Mouse (Mus musculus): ENCODE data around the gene Ankrd60. TPM values are rescaled to one million over a fixed set of nuclear protein-coding genes. Genes with fewer than 3 reads are reported as not detected.

The Ankrd60 gene
- total and polyA plus RNA-seq, 3 experiments = not detected

GRCm38 (mm10) chr2:173561851-173562442 lies 16.2 kb downstream of the Ankrd60 start:
- no peak overlapping the region for H3K4me3 ChIP-seq (ENCODE audit: control insufficient read depth in 1 of 2, insufficient read depth in 1 of 2, low read depth in 2 of 2, low read length in 2 of 2)
- no peaks in the 10 kb centered on the region for H3K79me2 ChIP-seq (ENCODE audit: control insufficient read depth, insufficient read depth, low read length, poor library complexity)
- H3K9ac ChIP-seq (ENCODE audit: control insufficient read depth, low read depth, low read length, poor library complexity, severe bottlenecking) = no peak overlapping the region
- no peaks in the 10 kb centered on the region; a peak in 1 of 4 replicates for H3K27me3 ChIP-seq (ENCODE audit: control insufficient read depth in 1 of 2, insufficient read depth in 2 of 2, low read length in 2 of 2)
- no peaks in the 10 kb centered on the region for H3K36me3 ChIP-seq (ENCODE audit: control insufficient read depth in 1 of 2, insufficient read depth in 2 of 2, low read length in 2 of 2)
- H3K9me3 ChIP-seq (replicated peaks; ENCODE audit: insufficient read depth, low read length) = no peaks in the 10 kb centered on the region
- H3K27ac ChIP-seq (ENCODE audit: control insufficient read depth, low read depth, low read length) = no peak overlapping the region
- TF ChIP-seq POLR2AphosphoS5 (IDR thresholded peaks at IDR 0.05; ENCODE audit: borderline replicate concordance, low read depth, low read length) = no peak
- TF ChIP-seq RAD21 (IDR thresholded peaks at IDR 0.05; ENCODE audit: low read depth, low read length) = peak; percentile 40
- TF ChIP-seq CTCF (IDR thresholded peaks at IDR 0.05 in 2 of 3, conservative IDR thresholded peaks at IDR 0.05 in 1 of 3; ENCODE audit: control insufficient read depth in 1 of 3, insufficient read depth in 1 of 3, low read depth in 2 of 3, low read length in 3 of 3, poor library complexity in 1 of 3, severe bottlenecking in 1 of 3) = peak in 2 of 3 experiments; percentile 31 to 53; a peak in 3 of 6 replicates
- TF ChIP-seq SMC3 (IDR thresholded peaks at IDR 0.05; ENCODE audit: low read depth, low read length) = peak; percentile 37
- TF ChIP-seq TCF12 (IDR thresholded peaks at IDR 0.05; ENCODE audit: low read depth, low read length) = no peak
- TF ChIP-seq ZC3H11A (IDR thresholded peaks at IDR 0.05; ENCODE audit: low read depth, low read length) = peak; percentile 25; the same call in 1 of the 2 replicates
- no peak for TF ChIP-seq JUND (IDR thresholded peaks at IDR 0.05; ENCODE audit: low read depth, low read length)
- TF ChIP-seq MYB (IDR thresholded peaks at IDR 0.05; ENCODE audit: low read depth, low read length) = no peak
- H3K4me1 ChIP-seq (ENCODE audit: control insufficient read depth in 1 of 2, insufficient read depth in 2 of 2, low read length in 2 of 2) = no peaks in the 10 kb centered on the region
- DNase-seq (ENCODE audit: low read depth, low spot score) = no peak

- Histone ChIP-seq H3K9ac (ENCODE audit: control insufficient read depth, low read depth, low read length, poor library complexity, severe bottlenecking) (no peak overlapping the region), H3K4me1 (ENCODE audit: control insufficient read depth in 1 of 2, insufficient read depth in 2 of 2, low read length in 2 of 2) (no peaks in the 10 kb centered on the region), H3K36me3 (ENCODE audit: control insufficient read depth in 1 of 2, insufficient read depth in 2 of 2, low read length in 2 of 2) (no peaks in the 10 kb centered on the region), H3K4me3 (ENCODE audit: control insufficient read depth in 1 of 2, insufficient read depth in 1 of 2, low read depth in 2 of 2, low read length in 2 of 2) (no peak overlapping the region), H3K27ac (ENCODE audit: control insufficient read depth, low read depth, low read length) (no peak overlapping the region), H3K9me3 (replicated peaks; ENCODE audit: insufficient read depth, low read length) (no peaks in the 10 kb centered on the region), H3K79me2 (ENCODE audit: control insufficient read depth, insufficient read depth, low read length, poor library complexity) (no peaks in the 10 kb centered on the region), H3K27me3 (ENCODE audit: control insufficient read depth in 1 of 2, insufficient read depth in 2 of 2, low read length in 2 of 2) (no peaks in the 10 kb centered on the region)
- TF ChIP-seq POLR2A (IDR thresholded peaks at IDR 0.05; ENCODE audit: control insufficient read depth in 1 of 2, insufficient read depth in 1 of 2, low read depth in 1 of 2, low read length in 2 of 2, poor library complexity in 1 of 2) = no peak
- TF ChIP-seq ZKSCAN1 (IDR thresholded peaks at IDR 0.05; ENCODE audit: low read depth, low read length) = no peak
- TF ChIP-seq ZMIZ1 (IDR thresholded peaks at IDR 0.05; ENCODE audit: low read depth, low read length) = no peak
- TF ChIP-seq MEF2A (IDR thresholded peaks at IDR 0.05; ENCODE audit: extremely low read depth, insufficient replicate concordance, low read depth, low read length, poor library complexity, severe bottlenecking) = no peak
- DNase-seq (ENCODE audit: low read depth, low spot score) = no peak
Observed at GRCm38 (mm10) chr2:173558754-173559396, 19.3 kb downstream of the Ankrd60 start.

GRCm38 (mm10) chr2:173553863-173554262 lies 24.3 kb downstream of the Ankrd60 start:
- Histone ChIP-seq H3K79me2 (ENCODE audit: control insufficient read depth, insufficient read depth, low read length, poor library complexity) (no peaks in the 10 kb centered on the region), H3K4me3 (ENCODE audit: control insufficient read depth in 1 of 2, insufficient read depth in 1 of 2, low read depth in 2 of 2, low read length in 2 of 2) (no peak overlapping the region), H3K9ac (ENCODE audit: control insufficient read depth, low read depth, low read length, poor library complexity, severe bottlenecking) (no peak overlapping the region), H3K27ac (ENCODE audit: control insufficient read depth, low read depth, low read length) (no peak overlapping the region), H3K36me3 (ENCODE audit: control insufficient read depth in 1 of 2, insufficient read depth in 2 of 2, low read length in 2 of 2) (no peaks in the 10 kb centered on the region), H3K4me1 (ENCODE audit: control insufficient read depth in 1 of 2, insufficient read depth in 2 of 2, low read length in 2 of 2) (no peaks in the 10 kb centered on the region), H3K9me3 (replicated peaks; ENCODE audit: insufficient read depth, low read length) (no peaks in the 10 kb centered on the region), H3K27me3 (ENCODE audit: control insufficient read depth in 1 of 2, insufficient read depth in 2 of 2, low read length in 2 of 2) (no peaks in the 10 kb centered on the region)
- peak; percentile 7 for DNase-seq (ENCODE audit: low read depth, low spot score)
- TF ChIP-seq SMC3 (IDR thresholded peaks at IDR 0.05; ENCODE audit: low read depth, low read length) (peak; percentile 18), RAD21 (IDR thresholded peaks at IDR 0.05; ENCODE audit: low read depth, low read length) (peak; percentile 36), CTCF (IDR thresholded peaks at IDR 0.05 in 2 of 3, conservative IDR thresholded peaks at IDR 0.05 in 1 of 3; ENCODE audit: control insufficient read depth in 1 of 3, insufficient read depth in 1 of 3, low read depth in 2 of 3, low read length in 3 of 3, poor library complexity in 1 of 3, severe bottlenecking in 1 of 3) (peak in 2 of 3 experiments; percentile 19 to 23; a peak in 1 of 6 replicates), POLR2AphosphoS2 (IDR thresholded peaks at IDR 0.05; ENCODE audit: low read length) (no peak), TCF12 (IDR thresholded peaks at IDR 0.05; ENCODE audit: low read depth, low read length) (no peak)

Data from MEL (cell line).